Mouse (Mus musculus) ES-E14 (cell line): ENCODE data around the gene Rrnad1. TPM values are rescaled to one million over a fixed set of nuclear protein-coding genes. Genes with fewer than 3 reads are reported as not detected.

Source experiments
- DNase-seq: peaks from one replicate; pipeline ENCODE4 v3.0.0-alpha.2; 2013; ENCODE audit warnings: low read depth, low spot score
- H3K27ac ChIP-seq: 2 replicates; pipeline ENCODE4 v1.5.1; 2012; ENCODE audit warnings: low read depth, mild to moderate bottlenecking, low read length, moderate library complexity, mixed read lengths; ENCODE audit not compliant: poor library complexity, insufficient read depth, severe bottlenecking
- H3K36me3 ChIP-seq: 2 replicates; pipeline ENCODE4 v1.6.1; 2012; ENCODE audit warnings: mild to moderate bottlenecking, low read length, moderate library complexity, mixed read lengths; ENCODE audit not compliant: control insufficient read depth, poor library complexity, insufficient read depth, severe bottlenecking
- H3K4me1 ChIP-seq, 2 experiments: fragments of 150-350 bp in 1 of 2; sonication (generic) in 1 of 2; 2 replicates each; pipeline ENCODE4 v1.6.1; 2012; ENCODE audit warnings: low read length in 2 of 2, mild to moderate bottlenecking in 1 of 2, mixed read lengths in 1 of 2; ENCODE audit not compliant: control insufficient read depth in 2 of 2, insufficient read depth in 2 of 2, poor library complexity in 1 of 2
- H3K4me3 ChIP-seq, 2 experiments: fragments of 150-350 bp in 1 of 2; sonication (generic) in 1 of 2; 2 replicates each; pipeline ENCODE4 v1.5.1; 2012; ENCODE audit warnings: low read length in 2 of 2, low read depth in 1 of 2, mild to moderate bottlenecking in 1 of 2, mixed read lengths in 1 of 2; ENCODE audit not compliant: insufficient read depth in 1 of 2, poor library complexity in 1 of 2, severe bottlenecking in 1 of 2
- H3K9ac ChIP-seq: 2 replicates; pipeline ENCODE4 v1.6.1; 2012; ENCODE audit warnings: low read depth, mild to moderate bottlenecking, low read length, mixed read lengths; ENCODE audit not compliant: poor library complexity, insufficient read depth, severe bottlenecking
- H3K9me3 ChIP-seq: fragments of 150-350 bp; sonication (generic); 2 replicates; pipeline ENCODE4 v1.6.1; 2012; ENCODE audit warnings: low read depth, mild to moderate bottlenecking, low read length; ENCODE audit not compliant: control insufficient read depth, insufficient read depth
- CHD2 ChIP-seq: IDR thresholded peaks from 2 replicates; pipeline ENCODE4 v1.6.1; 2014; ENCODE audit warnings: mild to moderate bottlenecking, low read depth, low read length, inconsistent platforms
- HCFC1 ChIP-seq: IDR thresholded peaks from 2 replicates; pipeline ENCODE4 v1.6.1; 2012; ENCODE audit warnings: low read length, inconsistent platforms, borderline replicate concordance; ENCODE audit not compliant: insufficient read depth
- MAFK ChIP-seq: IDR thresholded peaks from 2 replicates; pipeline ENCODE4 v1.6.1; 2014; ENCODE audit warnings: mild to moderate bottlenecking, low read depth, low read length, inconsistent platforms; ENCODE audit not compliant: insufficient read depth
- ZC3H11A ChIP-seq: IDR thresholded peaks from 2 replicates; pipeline ENCODE4 v1.6.1; 2012; ENCODE audit warnings: low read depth, mild to moderate bottlenecking, inconsistent platforms, low read length, borderline replicate concordance
- ZNF384 ChIP-seq: IDR thresholded peaks from 2 replicates; pipeline ENCODE4 v1.6.1; 2012; ENCODE audit warnings: low read depth, low read length, inconsistent platforms
- in situ Hi-C, 2 experiments: fragments of 600-800 bp; cut with MboI; formaldehyde crosslinking; loops; one replicate each; pipeline ENCODE4 v1.15.1; 2025; ENCODE audit warnings: low sequenced_read_pairs in 2 of 2, inconsistent platforms in 1 of 2; ENCODE audit not compliant: unreplicated experiment in 2 of 2
- total RNA-seq: library from RNA; depleted of rRNA; stranded (reverse); fragments of 300-350 nt; gene quantifications from 2 replicates; pipeline ENCODE4 v1.2.3, GENCODE M21; 2012; rRNA removed

The Rrnad1 gene
- total RNA-seq, 1 experiment = 22.0 TPM

GRCm38 (mm10) chr3:87884708-87885251 is 45.7 kb downstream of the Rrnad1 start:
- Histone ChIP-seq H3K27ac (peak overlapping the region; percentile 86), H3K9me3 (no peaks in the 10 kb centered on the region), H3K9ac (peak overlapping the region; percentile 97), H3K4me3 (peak overlapping the region; percentile 78 to 95), H3K36me3 (peaks cover 10% of the 10 kb centered on the region), H3K4me1 (peaks cover 0 to 3% of the 10 kb centered on the region in 2 experiments; a peak in 1 of 4 replicates)
- in situ Hi-C loops = no loop called here
- DNase-seq = no peak
- no peak for TF ChIP-seq ZC3H11A
- no peak for TF ChIP-seq ZNF384
- no peak for TF ChIP-seq MAFK
- no peak for TF ChIP-seq CHD2
- TF ChIP-seq HCFC1 = no peak

- Histone ChIP-seq H3K9ac (peak overlapping the region; percentile 97), H3K27ac (peak overlapping the region; percentile 86), H3K36me3 (peaks cover 11% of the 10 kb centered on the region), H3K4me1 (peaks cover 0 to 3% of the 10 kb centered on the region in 2 experiments; a peak in 1 of 4 replicates), H3K4me3 (peak overlapping the region; percentile 78 to 95), H3K9me3 (no peaks in the 10 kb centered on the region)
- DNase-seq = no peak
- in situ Hi-C loops = no loop called here
- TF ChIP-seq ZC3H11A (no peak), HCFC1 (no peak), CHD2 (no peak), MAFK (no peak), ZNF384 (no peak)
These were observed 46.2 kb downstream of the Rrnad1 start for GRCm38 (mm10) chr3:87884291-87884690.

- in situ Hi-C loops = no loop called here
- TF ChIP-seq ZNF384 (no peak), ZC3H11A (no peak), MAFK (no peak), CHD2 (no peak), HCFC1 (no peak)
- Histone ChIP-seq H3K36me3 (peaks cover 16% of the 10 kb centered on the region), H3K4me3 (no peak overlapping the region), H3K9me3 (no peaks in the 10 kb centered on the region), H3K4me1 (peaks cover 0 to 2% of the 10 kb centered on the region in 2 experiments; a peak in 1 of 4 replicates), H3K9ac (no peak overlapping the region), H3K27ac (no peak overlapping the region)
- no peak for DNase-seq
These were observed 52.8 kb downstream of the Rrnad1 start for GRCm38 (mm10) chr3:87877730-87878129.

Other genes with a start within 250 kb of the Rrnad1 start
- 0.37 and 0.49 TPM in 2 replicates for gene Lrrc71, start 182.1 kb downstream of the Rrnad1 start, total RNA-seq
- gene Ntrk1, start 135.6 kb downstream of the Rrnad1 start, total RNA-seq = 3.8 and 4.5 TPM in 2 replicates
- 0.11 and 0.18 TPM in 2 replicates for gene Insrr, start 133.8 kb downstream of the Rrnad1 start, total RNA-seq
- gene Pear1, start 106.4 kb downstream of the Rrnad1 start, total RNA-seq = 1.8 TPM in 2 replicates
- 0.05 and 0.22 TPM in 2 replicates for gene Sh2d2a, start 84.0 kb downstream of the Rrnad1 start, total RNA-seq
- 40.2 and 53.8 TPM in 2 replicates for gene Prcc, start 45.1 kb downstream of the Rrnad1 start, total RNA-seq
- gene Hdgf, start 24.4 kb downstream of the Rrnad1 start, total RNA-seq = 296 and 312 TPM in 2 replicates
- gene Mrpl24, start 11.2 kb downstream of the Rrnad1 start, total RNA-seq = 154 and 162 TPM in 2 replicates
- 33.6 and 40.1 TPM in 2 replicates for gene Isg20l2, start 403 bp downstream of the Rrnad1 start, total RNA-seq
- 9.4 and 19.7 TPM in 2 replicates for gene Crabp2, start 17.9 kb upstream of the Rrnad1 start, total RNA-seq
- 22.3 and 29.4 TPM in 2 replicates for gene Nes, start 40.4 kb upstream of the Rrnad1 start, total RNA-seq
- gene Bcan, start 69.5 kb upstream of the Rrnad1 start, total RNA-seq = 1.4 and 2.6 TPM in 2 replicates
- gene Hapln2, start 96.9 kb upstream of the Rrnad1 start, total RNA-seq = not detected in 2 replicates
- gene Gpatch4, start 112.4 kb upstream of the Rrnad1 start, total RNA-seq = 33.5 and 37.9 TPM in 2 replicates
- 117 and 144 TPM in 2 replicates for gene Naxe, start 127.8 kb upstream of the Rrnad1 start, total RNA-seq
- not detected in 2 replicates for gene Ttc24, start 147.6 kb upstream of the Rrnad1 start, total RNA-seq
- gene Iqgap3, start 151.3 kb upstream of the Rrnad1 start, total RNA-seq = 60.3 and 81.2 TPM in 2 replicates
- 8.8 and 10.4 TPM in 2 replicates for gene Mef2d, start 211.7 kb upstream of the Rrnad1 start, total RNA-seq